Mouse (Mus musculus) CH12.LX (cell line): ENCODE data around the gene Lrrc49. TPM values are rescaled to one million over a fixed set of nuclear protein-coding genes. Genes with fewer than 3 reads are reported as not detected.

Experiments
- DNase-seq: peaks from one replicate; pipeline ENCODE4 v3.0.0-alpha.2; 2013; ENCODE audit errors: extremely low read depth
- H3K27ac ChIP-seq: 2 replicates; pipeline ENCODE4 v1.5.1; 2012; ENCODE audit warnings: low read depth, mild to moderate bottlenecking, control low read depth, moderate library complexity; ENCODE audit not compliant: insufficient read depth
- H3K27me3 ChIP-seq: replicated peaks from 2 replicates; pipeline ENCODE3; 2012; ENCODE audit warnings: inconsistent platforms
- H3K36me3 ChIP-seq, 2 experiments: replicated peaks in 1 of 2; 2 replicates each; pipeline versions ENCODE3 to v1.6.1; 2012; ENCODE audit warnings: inconsistent platforms in 1 of 2, low read length in 1 of 2, mild to moderate bottlenecking in 1 of 2, mixed read lengths in 1 of 2, moderate library complexity in 1 of 2; ENCODE audit not compliant: control insufficient read depth in 1 of 2, insufficient read depth in 1 of 2
- H3K4me1 ChIP-seq, 2 experiments: 2 replicates each; pipeline ENCODE4 v1.6.1; 2012; ENCODE audit warnings: inconsistent platforms in 1 of 2, moderate library complexity in 1 of 2; ENCODE audit not compliant: insufficient read depth in 2 of 2, control insufficient read depth in 1 of 2
- H3K4me2 ChIP-seq: 2 replicates; pipeline ENCODE4 v1.6.1; 2012; ENCODE audit warnings: low read depth, mild to moderate bottlenecking, control low read depth; ENCODE audit not compliant: poor library complexity, insufficient read depth, severe bottlenecking
- H3K4me3 ChIP-seq, 3 experiments: fragments of 150-350 bp in 1 of 3; sonication (generic) in 1 of 3; replicated peaks in 1 of 3; 2 replicates each; pipeline versions ENCODE3 to v1.5.1; 2011 to 2012; ENCODE audit warnings: low read depth in 2 of 3, low read length in 2 of 3, mild to moderate bottlenecking in 2 of 3, moderate library complexity in 2 of 3, control low read depth in 1 of 3, improper control_type of control experiment in 1 of 3, inconsistent platforms in 1 of 3, mixed read lengths in 1 of 3; ENCODE audit not compliant: poor library complexity in 1 of 3
- H3K79me2 ChIP-seq: replicated peaks from 2 replicates; pipeline ENCODE4 v1.6.1; 2012; ENCODE audit warnings: mild to moderate bottlenecking, moderate library complexity; ENCODE audit not compliant: control insufficient read depth, poor library complexity, insufficient read depth, severe bottlenecking; ENCODE audit errors: extremely low read depth
- H3K9ac ChIP-seq: 2 replicates; pipeline ENCODE4 v1.6.1; 2012; ENCODE audit warnings: low read depth, mild to moderate bottlenecking, control low read depth, moderate library complexity; ENCODE audit not compliant: insufficient read depth
- H3K9me3 ChIP-seq: replicated peaks from 2 replicates; pipeline ENCODE3; 2012; ENCODE audit warnings: low read length, inconsistent platforms, mixed read lengths
- BHLHE40 ChIP-seq: IDR thresholded peaks from 2 replicates; pipeline ENCODE4 v1.6.1; 2011; ENCODE audit warnings: mild to moderate bottlenecking, low read depth, low read length, improper control_type of control experiment
- CHD1 ChIP-seq: IDR thresholded peaks from 2 replicates; pipeline ENCODE4 v1.6.1; 2012; ENCODE audit warnings: low read depth, low read length, improper control_type of control experiment, inconsistent platforms
- CHD2 ChIP-seq: IDR thresholded peaks from 2 replicates; pipeline ENCODE4 v1.6.1; 2011; ENCODE audit warnings: low read length, improper control_type of control experiment
- GABPA ChIP-seq: IDR thresholded peaks from 2 replicates; pipeline ENCODE4 v1.6.1; 2012; ENCODE audit warnings: low read depth, low read length, improper control_type of control experiment, inconsistent platforms; ENCODE audit not compliant: insufficient replicate concordance
- HCFC1 ChIP-seq: IDR thresholded peaks from 2 replicates; pipeline ENCODE4 v1.6.1; 2012; ENCODE audit warnings: low read depth, mild to moderate bottlenecking, inconsistent platforms, low read length, improper control_type of control experiment
- JUN ChIP-seq: IDR thresholded peaks from 2 replicates; pipeline ENCODE4 v1.6.1; 2011; ENCODE audit warnings: low read depth, mild to moderate bottlenecking, low read length, improper control_type of control experiment, moderate library complexity; ENCODE audit not compliant: insufficient read depth
- KAT2A ChIP-seq: IDR thresholded peaks from 2 replicates; pipeline ENCODE4 v1.6.1; 2012; ENCODE audit warnings: low read length, improper control_type of control experiment, inconsistent platforms; ENCODE audit not compliant: insufficient replicate concordance
- MAFK ChIP-seq: IDR thresholded peaks from 2 replicates; pipeline ENCODE4 v1.6.1; 2011; ENCODE audit warnings: low read length, improper control_type of control experiment; ENCODE audit not compliant: insufficient replicate concordance
- MAX ChIP-seq: IDR thresholded peaks from 2 replicates; pipeline ENCODE4 v1.6.1; 2011; ENCODE audit warnings: low read length, improper control_type of control experiment
- MAZ ChIP-seq: IDR thresholded peaks from 2 replicates; pipeline ENCODE4 v1.6.1; 2012; ENCODE audit warnings: low read depth, mild to moderate bottlenecking, inconsistent platforms, low read length, improper control_type of control experiment, moderate library complexity
- MEF2A ChIP-seq: IDR thresholded peaks from 2 replicates; pipeline ENCODE4 v1.6.1; 2014; ENCODE audit warnings: low read depth, mild to moderate bottlenecking, inconsistent platforms, low read length, improper control_type of control experiment, borderline replicate concordance
- NELFE ChIP-seq: IDR thresholded peaks from 2 replicates; pipeline ENCODE4 v1.6.1; 2011; ENCODE audit warnings: low read depth, low read length, improper control_type of control experiment
- PAX5 ChIP-seq: IDR thresholded peaks from 2 replicates; pipeline ENCODE4 v1.6.1; 2012; ENCODE audit warnings: low read length, inconsistent platforms, mixed read lengths
- RCOR1 ChIP-seq: conservative IDR thresholded peaks from 2 replicates; pipeline ENCODE4 v1.6.1; 2012; ENCODE audit warnings: low read depth, mild to moderate bottlenecking, inconsistent platforms, low read length, improper control_type of control experiment
- SIN3A ChIP-seq: IDR thresholded peaks from 2 replicates; pipeline ENCODE4 v1.6.1; 2012; ENCODE audit warnings: low read length, improper control_type of control experiment, inconsistent platforms
- SMC3 ChIP-seq: IDR thresholded peaks from 2 replicates; pipeline ENCODE4 v1.6.1; 2011; ENCODE audit warnings: low read depth, low read length, improper control_type of control experiment
- UBTF ChIP-seq: IDR thresholded peaks from 2 replicates; pipeline ENCODE4 v1.6.1; 2012; ENCODE audit warnings: low read depth, mild to moderate bottlenecking, inconsistent platforms, low read length, improper control_type of control experiment, moderate library complexity
- ZC3H11A ChIP-seq: IDR thresholded peaks from 2 replicates; pipeline ENCODE4 v1.6.1; 2012; ENCODE audit warnings: low read depth, mild to moderate bottlenecking, inconsistent platforms, low read length, improper control_type of control experiment
- ZKSCAN1 ChIP-seq: IDR thresholded peaks from 2 replicates; pipeline ENCODE4 v1.6.1; 2012; ENCODE audit warnings: low read depth, inconsistent platforms, low read length, improper control_type of control experiment, borderline replicate concordance
- dilution Hi-C: fragments of 300-500 bp; cut with MboI; formaldehyde crosslinking; loops from 2 replicates; pipeline ENCODE4 v1.14.3; 2020; ENCODE audit warnings: low sequenced_read_pairs; ENCODE audit not compliant: extremely low pct_unique_long_range_greater_than_20kb, extremely low pct_ligation_motif_present
- in situ Hi-C: fragments of 300-500 bp; cut with MboI; formaldehyde crosslinking; loops from 3 replicates; pipeline ENCODE4 v1.14.3; 2019; ENCODE audit warnings: low sequenced_read_pairs, low pct_ligation_motif_present, low pct_unique_long_range_greater_than_20kb, mixed read lengths
- polyA plus RNA-seq: library from polyadenylated mRNA; unstranded; fragments of >175 nt; gene quantifications from 2 replicates; pipeline ENCODE4 v1.2.1, GENCODE M21; 2012; ENCODE audit warnings: low read depth; ENCODE audit not compliant: insufficient read length
- total RNA-seq, 2 experiments: library from RNA; depleted of rRNA; stranded (reverse); fragments of 300-350 nt in 1 of 2; fragments of >200 nt in 1 of 2; gene quantifications; 2 replicates each; pipeline ENCODE4 v1.2.3; 2012 to 2014

The Lrrc49 gene
- total and polyA plus RNA-seq, 3 experiments: 3.1 to 6.6 (median 6.2) TPM

DNA sequence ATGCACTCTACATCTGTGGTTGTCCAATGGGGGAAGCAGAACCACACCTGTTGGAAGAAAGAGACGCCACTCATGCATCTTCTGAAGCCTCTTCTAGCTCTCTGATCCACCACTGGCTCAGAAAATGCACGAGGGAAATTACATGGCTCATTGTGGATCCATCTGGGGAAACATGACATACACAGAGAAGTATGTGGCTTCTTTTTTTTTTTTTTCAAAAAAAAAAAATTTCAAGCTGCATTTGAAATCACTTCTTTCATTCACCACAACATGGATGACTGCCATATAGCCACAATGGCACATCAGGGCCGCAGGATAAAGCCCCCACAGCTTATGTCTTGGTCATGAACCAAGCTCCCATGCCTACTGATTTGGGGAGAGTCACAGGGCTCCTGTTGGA is 159.7 kb downstream of the Lrrc49 start:
- H3K27ac ChIP-seq: no peak overlapping the region
- no peaks in the 10 kb centered on the region for H3K36me3 ChIP-seq
- no peak for DNase-seq
- H3K27me3 ChIP-seq: no peaks in the 10 kb centered on the region
- no peak overlapping the region for H3K9ac ChIP-seq
- H3K4me1 ChIP-seq: peaks cover 0 to 21% of the 10 kb centered on the region in 2 experiments; a peak in 2 of 4 replicates
- dilution Hi-C loops: no loop called here
- in situ Hi-C loops: no loop called here
- H3K79me2 ChIP-seq: no peaks in the 10 kb centered on the region
- no peak for TF ChIP-seq JUN
- no peaks in the 10 kb centered on the region for H3K9me3 ChIP-seq
- no peak overlapping the region for H3K4me2 ChIP-seq
- H3K4me3 ChIP-seq: no peak overlapping the region

DNA sequence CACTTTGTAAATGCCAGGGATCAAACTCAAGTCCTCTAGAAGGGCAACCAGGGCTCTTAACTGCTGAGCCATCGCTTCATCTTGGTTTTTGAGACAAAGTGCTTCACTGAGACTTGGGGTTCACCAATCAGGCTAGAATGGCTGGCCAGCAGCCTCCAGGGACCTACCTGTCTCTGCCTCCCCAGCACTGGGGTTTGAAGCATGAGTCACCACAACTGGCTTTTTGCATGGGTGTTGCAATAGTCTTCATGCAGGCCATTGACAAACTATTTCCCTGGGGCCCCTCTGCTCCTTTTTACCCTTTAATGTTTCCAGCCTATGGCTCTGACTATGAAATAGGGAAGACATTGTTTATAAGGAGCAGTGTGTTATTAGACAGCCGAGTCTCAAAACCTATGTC is 160.1 kb downstream of the Lrrc49 start:
- dilution Hi-C loops: no loop called here
- Histone ChIP-seq H3K4me3 (no peak overlapping the region), H3K9ac (no peak overlapping the region), H3K27ac (no peak overlapping the region), H3K27me3 (no peaks in the 10 kb centered on the region), H3K4me2 (no peak overlapping the region), H3K4me1 (peaks cover 0 to 21% of the 10 kb centered on the region in 2 experiments; a peak in 2 of 4 replicates), H3K9me3 (no peaks in the 10 kb centered on the region), H3K36me3 (no peaks in the 10 kb centered on the region), H3K79me2 (no peaks in the 10 kb centered on the region)
- in situ Hi-C loops: no loop called here
- no peak for DNase-seq
- no peak for TF ChIP-seq CHD2
- TF ChIP-seq KAT2A: no peak
- no peak for TF ChIP-seq ZC3H11A
- TF ChIP-seq MAFK: no peak
- no peak for TF ChIP-seq MAZ
- TF ChIP-seq SMC3: no peak
- no peak for TF ChIP-seq PAX5

DNA sequence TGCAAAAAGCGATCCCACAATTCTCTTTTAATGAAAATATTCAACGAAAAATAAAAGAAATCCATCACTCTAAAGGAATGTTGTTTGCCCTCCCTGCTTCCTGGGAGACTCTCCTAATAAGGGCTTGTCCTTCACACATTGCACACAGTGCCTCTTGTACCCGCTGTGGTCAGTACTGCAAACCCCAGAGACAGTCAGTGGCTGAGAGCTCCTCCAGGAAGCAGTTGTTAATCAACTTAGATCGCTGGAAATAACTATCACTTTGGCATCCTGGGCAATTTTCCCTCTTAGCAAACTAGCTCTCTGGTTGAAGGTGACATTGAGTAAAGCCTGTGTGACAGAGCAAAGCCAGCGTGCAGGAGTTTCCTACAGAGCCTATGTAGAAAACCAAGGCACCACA is 160.9 kb downstream of the Lrrc49 start:
- Histone ChIP-seq H3K4me1 (peaks cover 0 to 21% of the 10 kb centered on the region in 2 experiments; a peak in 2 of 4 replicates), H3K27ac (no peak overlapping the region), H3K36me3 (no peaks in the 10 kb centered on the region), H3K9me3 (no peaks in the 10 kb centered on the region), H3K27me3 (no peaks in the 10 kb centered on the region), H3K79me2 (no peaks in the 10 kb centered on the region), H3K4me3 (no peak overlapping the region), H3K4me2 (no peak overlapping the region), H3K9ac (no peak overlapping the region)
- TF ChIP-seq NELFE (no peak), BHLHE40 (no peak), ZKSCAN1 (no peak), ZC3H11A (no peak), MEF2A (no peak), HCFC1 (no peak), JUN (no peak), RCOR1 (no peak), SIN3A (no peak), UBTF (no peak), CHD1 (no peak), MAX (no peak), GABPA (no peak), CHD2 (no peak)
- in situ Hi-C loops: no loop called here
- dilution Hi-C loops: no loop called here
- no peak for DNase-seq
